Mouse (Mus musculus) stomach, postnatal 0 days (tissue): ENCODE results near the gene Pgd. TPM values are rescaled to one million over a fixed set of nuclear protein-coding genes. Genes with fewer than 3 reads are reported as not detected.

Experiments
- ATAC-seq: fragments of 200-750 bp; cut with Nextera tagmentation; 2 replicates; pipeline ENCODE4 v1.8.0; 2017; ENCODE audit not compliant: low FRiP score, low TSS enrichment
- DNase-seq: peaks from one replicate; pipeline ENCODE4 v3.0.0-alpha.2; 2016; ENCODE audit warnings: low spot score
- H3K27ac ChIP-seq: fragments of 300-500 bp; sonication (generic); replicated peaks from 2 replicates; pipeline ENCODE4 v1.5.1; 2014; ENCODE audit warnings: mild to moderate bottlenecking, control low read depth
- H3K27me3 ChIP-seq: fragments of 300-500 bp; sonication (generic); 2 replicates; pipeline ENCODE4 v1.6.1; 2014; ENCODE audit warnings: low read length; ENCODE audit not compliant: control insufficient read depth, insufficient read depth
- H3K36me3 ChIP-seq: fragments of 300-500 bp; sonication (generic); 2 replicates; pipeline ENCODE4 v1.6.1; 2014; ENCODE audit warnings: low read length, mixed read lengths; ENCODE audit not compliant: control insufficient read depth, insufficient read depth
- H3K4me1 ChIP-seq: fragments of 300-500 bp; sonication (generic); replicated peaks from 2 replicates; pipeline ENCODE4 v1.6.1; 2014; ENCODE audit warnings: antibody characterized with exemption; ENCODE audit not compliant: control insufficient read depth, insufficient read depth
- H3K4me2 ChIP-seq: fragments of 300-500 bp; sonication (generic); replicated peaks from 2 replicates; pipeline ENCODE4 v1.6.1; 2014; ENCODE audit warnings: low read depth, mild to moderate bottlenecking, control low read depth, moderate library complexity
- H3K4me3 ChIP-seq: fragments of 300-500 bp; sonication (generic); 2 replicates; pipeline ENCODE4 v1.5.1; 2014; ENCODE audit warnings: low read depth, low read length, control low read depth
- H3K9ac ChIP-seq: fragments of 300-500 bp; sonication (generic); 2 replicates; pipeline ENCODE4 v1.6.1; 2014; ENCODE audit warnings: mild to moderate bottlenecking, low read length, control low read depth, mixed read lengths
- H3K9me3 ChIP-seq: fragments of 300-500 bp; sonication (generic); 2 replicates; pipeline ENCODE4 v1.6.1; 2016; ENCODE audit warnings: low read length; ENCODE audit not compliant: control insufficient read depth
- CTCF ChIP-seq: IDR thresholded peaks from 2 replicates; pipeline ENCODE4 v1.5.1; 2016; ENCODE audit warnings: antibody characterized with exemption, low read depth, mild to moderate bottlenecking, moderate library complexity
- EP300 ChIP-seq: optimal IDR thresholded peaks from 2 replicates; pipeline ENCODE3; 2016; ENCODE audit warnings: antibody characterized with exemption
- WGBS: fragments of 180-500 bp; shearing (Covaris S2); extraction: QIAGEN DNeasy Blood & Tissue Kit; methylation state at CpG from one replicate; pipeline ENCODE4 v1.1.7; 2014; 5-methylcytosine and 5-hydroxymethylcytosine counted together
- polyA plus RNA-seq: library from polyadenylated mRNA; unstranded; fragments of >200 nt; fragmentation: Nextera tagmentation; extraction: Ambion mirVana; gene quantifications from 2 replicates; pipeline ENCODE4 v1.2.1, GENCODE M21; 2015

Gene Pgd
- polyA plus RNA-seq, 1 experiment from 2014 or later: 266 TPM

- Histone ChIP-seq H3K9me3 (no peaks in the 10 kb centered on the region), H3K27me3 (no peaks in the 10 kb centered on the region), H3K9ac (no peak overlapping the region), H3K27ac (no peak overlapping the region), H3K4me3 (no peak overlapping the region), H3K4me1 (no peaks in the 10 kb centered on the region), H3K4me2 (no peak overlapping the region), H3K36me3 (peaks cover 50% of the 10 kb centered on the region)
- 91% methylated on average over 2 of the region's 2 CpGs for WGBS
- no peak for ATAC-seq
- TF ChIP-seq EP300 (no peak), CTCF (no peak)
- DNase-seq: no peak
These were observed 7.4 kb downstream of the Pgd start for GRCm38 (mm10) chr4:149159203-149159602.

DNA sequence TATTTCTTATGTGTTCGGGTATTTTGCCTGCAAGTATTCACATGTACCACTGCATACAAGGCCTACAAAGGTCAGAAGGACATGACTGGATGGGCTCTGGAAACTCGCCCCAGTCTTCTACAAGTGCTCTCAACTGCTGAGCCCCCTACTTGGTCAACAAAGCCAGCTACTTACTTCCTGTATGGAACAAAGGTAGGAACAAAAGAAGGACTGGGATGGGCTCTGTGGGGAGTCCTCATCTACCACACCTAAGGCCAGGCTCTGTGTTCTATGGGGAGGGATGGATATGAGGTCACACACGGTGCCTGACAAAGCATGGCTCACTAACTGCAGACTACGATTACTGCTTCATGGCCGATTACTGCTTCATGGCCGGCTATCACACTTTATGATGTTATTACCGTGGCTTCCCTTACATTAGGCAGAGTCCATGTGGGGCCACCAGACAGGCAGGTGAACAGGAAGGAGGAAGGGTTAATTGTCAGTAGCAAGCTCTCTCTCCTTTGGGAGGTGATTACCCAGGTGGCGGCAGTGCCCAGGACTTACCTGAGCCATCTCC is 9.1 kb downstream of the Pgd start:
- Histone ChIP-seq H3K9me3 (no peaks in the 10 kb centered on the region), H3K27me3 (no peaks in the 10 kb centered on the region), H3K27ac (no peak overlapping the region), H3K4me2 (no peak overlapping the region), H3K4me3 (no peak overlapping the region), H3K4me1 (no peaks in the 10 kb centered on the region), H3K9ac (no peak overlapping the region), H3K36me3 (peaks cover 58% of the 10 kb centered on the region)
- no peak for TF ChIP-seq CTCF
- ATAC-seq: peak; percentile 31; the same call in 1 of the 2 replicates
- WGBS: 91% methylated on average over 8 of the region's 8 CpGs
- DNase-seq: no peak

- no peaks in the 10 kb centered on the region for H3K4me1 ChIP-seq
- 87% methylated on average over 6 of the region's 6 CpGs for WGBS
- no peak overlapping the region for H3K4me3 ChIP-seq
- ATAC-seq: no peak
- H3K9me3 ChIP-seq: no peaks in the 10 kb centered on the region
- peaks cover 65% of the 10 kb centered on the region for H3K36me3 ChIP-seq
- no peak for TF ChIP-seq CTCF
- no peak for TF ChIP-seq EP300
- DNase-seq: no peak
- no peaks in the 10 kb centered on the region for H3K27me3 ChIP-seq
- no peak overlapping the region for H3K9ac ChIP-seq
- H3K4me2 ChIP-seq: no peak overlapping the region
- H3K27ac ChIP-seq: no peak overlapping the region
These were observed 10.9 kb downstream of the Pgd start for GRCm38 (mm10) chr4:149155711-149156110.

- H3K27me3 ChIP-seq: no peaks in the 10 kb centered on the region
- H3K4me1 ChIP-seq: no peaks in the 10 kb centered on the region
- no peak overlapping the region for H3K4me2 ChIP-seq
- TF ChIP-seq CTCF (no peak), EP300 (no peak)
- H3K36me3 ChIP-seq: peaks cover 66% of the 10 kb centered on the region
- WGBS: 98% methylated on average over 7 of the region's 7 CpGs
- H3K4me3 ChIP-seq: no peak overlapping the region
- H3K9me3 ChIP-seq: no peaks in the 10 kb centered on the region
- H3K27ac ChIP-seq: no peak overlapping the region
- H3K9ac ChIP-seq: no peak overlapping the region
- ATAC-seq: no peak
- no peak for DNase-seq
These were observed 11.7 kb downstream of the Pgd start for GRCm38 (mm10) chr4:149154859-149155258.

DNA sequence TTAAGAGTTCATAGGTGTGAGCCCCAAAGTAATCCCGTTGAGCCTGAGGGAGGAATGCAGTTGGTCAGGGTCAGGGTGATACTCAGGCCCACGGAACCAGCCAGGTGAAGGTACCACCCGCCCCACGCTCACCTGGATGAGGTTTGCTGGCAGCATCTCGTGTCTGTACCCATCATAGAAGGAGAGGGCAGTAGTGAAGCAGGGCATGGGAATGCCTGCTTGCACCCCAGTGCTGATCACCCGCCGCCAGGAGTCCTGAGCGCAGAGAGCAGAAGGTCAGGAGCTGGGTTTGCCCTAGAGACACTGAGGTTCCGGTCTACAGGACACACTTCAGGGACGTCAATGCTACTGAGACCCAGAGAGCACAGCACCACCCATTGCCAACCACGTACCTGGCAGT is 15.8 kb downstream of the Pgd start:
- DNase-seq (no peak), ATAC-seq (no peak)
- no peak overlapping the region for H3K27ac ChIP-seq
- H3K4me2 ChIP-seq: no peak overlapping the region
- no peaks in the 10 kb centered on the region for H3K9me3 ChIP-seq
- 85% methylated on average over 11 of the region's 11 CpGs for WGBS
- H3K9ac ChIP-seq: no peak overlapping the region
- peaks cover 41% of the 10 kb centered on the region for H3K36me3 ChIP-seq
- H3K4me3 ChIP-seq: no peak overlapping the region
- H3K27me3 ChIP-seq: no peaks in the 10 kb centered on the region
- TF ChIP-seq EP300 (no peak), CTCF (no peak)
- H3K4me1 ChIP-seq: no peaks in the 10 kb centered on the region

DNA sequence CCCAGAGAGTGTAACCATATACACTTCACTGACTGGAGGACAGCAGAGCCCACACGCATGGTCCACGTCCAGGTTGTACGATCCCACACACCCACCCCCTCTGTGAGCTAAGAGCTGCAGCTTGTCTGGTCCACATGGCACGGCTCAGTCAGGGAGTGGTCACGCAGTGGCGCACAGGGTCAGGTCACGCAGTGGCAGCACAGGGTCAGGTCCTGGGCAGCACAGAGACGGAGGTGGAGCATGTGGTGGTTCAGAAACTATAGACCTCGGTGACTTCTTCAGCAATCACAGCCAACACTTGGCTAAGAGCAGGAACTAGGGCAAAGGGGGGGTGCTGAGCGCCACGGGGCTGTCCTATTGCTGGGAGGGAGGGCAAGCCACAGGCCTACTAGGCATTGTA is 16.3 kb downstream of the Pgd start:
- no peaks in the 10 kb centered on the region for H3K9me3 ChIP-seq
- no peak overlapping the region for H3K4me2 ChIP-seq
- no peak overlapping the region for H3K27ac ChIP-seq
- ATAC-seq (peak; percentile 29; the same call in 1 of the 2 replicates), DNase-seq (no peak)
- H3K4me3 ChIP-seq: no peak overlapping the region
- H3K27me3 ChIP-seq: no peaks in the 10 kb centered on the region
- TF ChIP-seq CTCF: no peak
- no peak for TF ChIP-seq EP300
- H3K4me1 ChIP-seq: no peaks in the 10 kb centered on the region
- H3K9ac ChIP-seq: no peak overlapping the region
- 78% methylated on average over 11 of the region's 11 CpGs for WGBS
- H3K36me3 ChIP-seq: peaks cover 39% of the 10 kb centered on the region
